Mouse (Mus musculus): ENCODE results near the gene Prl3d3.
"Not testable (repeated sequence)": the region's sequence is repeated elsewhere in the genome, so short reads cannot be mapped to it uniquely, and the experiment has no call there.

DNA sequence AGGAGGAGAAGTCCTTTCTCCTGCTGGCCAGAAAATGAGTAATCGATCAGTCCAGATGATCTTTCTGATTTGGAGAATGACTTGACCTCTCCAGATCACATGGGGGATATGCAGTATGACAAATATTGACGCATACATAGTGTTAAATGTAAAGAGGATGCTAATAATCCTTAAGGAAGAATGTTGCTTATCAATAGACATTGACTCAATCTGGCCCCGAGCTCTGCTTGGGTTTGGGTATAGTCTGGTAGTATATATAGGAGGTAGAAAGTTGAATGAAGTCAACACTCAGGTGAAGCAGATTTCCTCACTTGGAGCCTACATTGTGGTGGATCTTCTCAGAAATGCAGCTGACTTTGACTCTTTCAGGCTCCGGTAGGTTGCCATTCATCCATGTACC, 35.2 kb upstream of the Prl3d3 start, which contains the start of gene Prl3d2:
- not testable (repeated sequence) for TF ChIP-seq CTCF (IDR thresholded peaks at IDR 0.05; ENCODE audit: insufficient read depth, low read length); POLR2A (IDR thresholded peaks at IDR 0.05; ENCODE audit: borderline replicate concordance, extremely low read depth, low read depth, low read length)

All from lung, adult 2 months (tissue).